Mouse (Mus musculus) cerebellum, adult 2 months (tissue): Measurements from ENCODE around the gene Fbh1.

Experiments
- CTCF ChIP-seq: fragments of 200-500 bp; IDR thresholded peaks from 2 replicates; pipeline ENCODE4 v1.5.1; 2011; ENCODE audit warnings: low read depth, mild to moderate bottlenecking, control low read depth, low read length, moderate library complexity, borderline replicate concordance; ENCODE audit not compliant: insufficient read depth
- POLR2A ChIP-seq: fragments of 200-500 bp; IDR thresholded peaks from 2 replicates; pipeline ENCODE4 v1.6.1; 2011; ENCODE audit warnings: low read length, control low read depth, borderline replicate concordance; ENCODE audit not compliant: insufficient read depth

- TF ChIP-seq CTCF (no peak), POLR2A (no peak)
Observed at GRCm38 (mm10) chr2:11772401-11772800, 5.0 kb downstream of the Fbh1 start.
